Mouse (Mus musculus) lung, postnatal 36 days (tissue): ENCODE results near the gene Pard6b.
"Not testable (repeated sequence)": the region's sequence is repeated elsewhere in the genome, so short reads cannot be mapped to it uniquely, and the experiment has no call there.

Experiments used
- DNase-seq: peaks from one replicate; pipeline ENCODE4 v3.0.0; 2022; ENCODE audit warnings: mixed read lengths

Pard6b gene

DNA sequence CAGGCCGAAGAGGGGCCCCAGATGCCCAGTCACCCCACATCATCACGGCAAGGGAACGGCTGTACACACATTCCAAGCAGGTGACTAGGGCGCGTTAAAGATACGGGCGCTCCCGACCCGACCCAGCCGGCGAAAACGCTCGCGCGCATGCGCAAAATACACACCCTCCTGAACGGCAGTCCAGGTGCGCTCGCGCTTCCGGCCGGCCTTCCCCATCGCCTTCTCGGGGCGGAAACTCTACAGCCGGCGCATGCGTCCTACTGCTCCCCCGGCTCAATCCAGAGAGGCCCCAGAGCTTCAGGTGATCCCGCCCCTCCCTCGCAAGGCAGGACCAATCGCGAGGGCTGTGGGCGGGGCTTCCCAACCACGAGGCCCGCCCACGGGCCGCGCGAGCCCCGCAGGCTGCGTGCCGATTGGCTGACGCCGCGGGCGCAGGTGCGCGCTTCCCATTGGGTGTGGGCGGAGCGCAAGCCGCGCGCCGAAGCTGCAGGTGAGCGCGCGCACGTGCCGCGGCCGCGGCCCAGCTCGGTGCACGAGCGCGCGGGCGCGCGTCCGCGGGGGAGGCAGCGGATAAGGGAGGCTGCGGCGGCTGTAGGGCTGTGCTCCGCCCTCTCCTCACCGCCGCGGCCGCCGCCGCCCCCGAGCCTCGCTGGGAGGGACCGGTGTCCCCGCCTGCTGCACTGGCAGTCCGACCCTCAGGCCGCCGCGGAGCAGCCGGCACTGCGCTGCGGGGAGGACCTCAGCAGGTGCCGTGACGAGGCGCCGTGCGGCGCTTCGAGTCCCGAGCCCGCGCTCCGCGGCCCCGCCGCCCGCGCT, at the start of gene Pard6b:
Gene Pard6b, plus strand, starts transcription at position 574 of the 816 bp plus-strand sequence.
- peak; percentile 94 for DNase-seq

DNA sequence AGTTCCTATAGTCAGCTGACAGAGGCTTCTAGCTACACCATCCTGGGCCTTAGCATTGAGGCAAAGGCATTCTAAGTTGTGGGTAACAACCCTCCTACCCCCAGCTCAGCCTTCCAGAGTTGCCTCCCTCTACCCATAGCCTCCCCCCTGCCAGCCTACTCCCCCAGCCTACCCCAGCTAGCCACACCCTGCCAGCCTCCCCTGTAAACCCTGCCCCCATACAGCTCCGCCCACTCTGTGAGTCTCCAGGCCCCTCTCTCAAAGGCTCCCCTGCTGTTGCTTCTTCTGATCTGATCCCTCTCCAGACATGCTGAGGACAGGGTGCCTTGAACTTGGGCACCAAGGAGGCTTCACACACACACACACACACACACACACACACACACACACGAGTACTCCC, 49.0 kb upstream of the Pard6b start:
- DNase-seq, result no peak

DNA sequence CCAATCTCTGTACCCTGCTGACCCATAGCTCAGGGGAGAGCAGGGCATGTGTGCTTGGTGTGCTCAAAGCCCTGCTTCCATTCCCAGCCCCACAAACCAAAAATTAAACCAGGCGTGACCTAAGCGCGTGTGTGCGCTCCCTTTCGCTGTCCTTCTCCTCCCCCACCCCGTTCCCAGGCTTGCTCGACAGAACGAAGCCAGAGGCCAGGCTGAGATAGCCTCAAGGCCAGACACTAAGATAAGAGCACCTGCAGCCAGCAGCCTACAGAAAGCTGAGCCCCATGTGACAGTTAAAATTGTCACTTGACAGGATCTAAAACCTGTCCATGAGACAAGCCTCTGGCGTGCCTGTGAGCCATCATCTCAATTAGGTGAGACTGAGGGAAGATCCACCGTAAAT, 46.9 kb upstream of the Pard6b start:
- no peak for DNase-seq

DNA sequence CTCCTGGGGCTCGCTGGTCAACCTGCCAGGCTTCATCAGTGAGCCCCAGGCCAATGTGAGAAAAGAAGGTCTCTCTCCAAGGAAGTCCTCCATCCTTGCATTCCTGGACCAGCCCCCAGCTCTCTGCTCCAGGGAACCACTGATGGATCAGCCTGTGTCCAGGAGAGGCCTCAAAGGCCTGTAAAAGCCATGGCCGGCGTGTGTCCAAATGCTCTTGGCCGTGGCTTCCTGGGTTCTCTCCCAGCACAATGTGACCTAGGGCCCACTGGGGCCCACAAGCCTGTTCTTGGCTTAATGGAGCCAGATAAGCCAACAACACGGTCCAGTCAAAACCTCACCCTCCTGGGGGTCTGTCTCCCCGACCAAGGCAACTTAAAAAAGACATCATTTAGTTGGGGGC, 44.9 kb upstream of the Pard6b start:
- no peak for DNase-seq

DNA sequence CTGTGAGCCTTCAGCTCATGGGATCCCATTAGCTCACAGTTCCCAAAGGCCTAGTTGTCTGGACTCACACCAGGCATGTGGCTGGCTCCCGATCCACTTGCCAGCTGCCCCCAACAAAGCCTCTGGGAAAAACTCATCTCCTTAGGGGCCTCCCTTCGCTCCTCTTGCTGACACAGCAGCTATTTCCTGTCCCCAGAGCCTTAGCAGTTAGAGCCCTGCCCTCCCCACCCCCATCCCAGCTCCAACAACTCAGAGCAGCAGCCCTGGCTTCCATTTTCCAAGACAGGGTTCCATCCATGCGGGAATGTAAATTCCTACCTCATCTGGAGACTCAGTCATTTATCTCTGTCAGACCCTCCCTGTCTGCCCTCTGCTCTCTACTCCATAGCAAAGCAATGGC, 43.7 kb upstream of the Pard6b start:
- no peak for DNase-seq

- DNase-seq, result no peak
Measured at GRCm38 (mm10) chr2:168040751-168041150, 40.1 kb upstream of the Pard6b start.

DNA sequence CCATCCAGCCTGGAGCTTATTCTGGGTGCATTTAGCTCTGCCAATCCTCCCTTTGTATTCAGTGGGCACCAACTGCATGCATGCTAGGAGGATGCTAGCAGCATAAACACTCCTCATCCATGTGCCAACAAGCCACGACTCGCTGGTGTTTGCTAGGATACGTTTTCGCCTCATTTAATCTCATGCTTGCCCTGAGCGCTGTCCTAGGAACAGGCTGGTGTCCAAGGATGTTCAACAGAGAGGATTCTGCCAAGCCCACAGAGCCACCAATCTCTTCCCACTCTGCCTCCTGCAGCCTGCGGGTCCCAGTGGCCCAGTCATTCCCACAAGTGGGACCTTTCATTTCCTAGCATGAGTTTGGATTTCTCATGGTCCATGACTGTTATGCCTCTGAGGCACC, 38.8 kb upstream of the Pard6b start:
- no peak for DNase-seq

- no peak for DNase-seq
Measured at GRCm38 (mm10) chr2:168044681-168045287, 36.0 kb upstream of the Pard6b start.

- no peak for DNase-seq
Measured at GRCm38 (mm10) chr2:168045357-168045756, 35.4 kb upstream of the Pard6b start.

DNA sequence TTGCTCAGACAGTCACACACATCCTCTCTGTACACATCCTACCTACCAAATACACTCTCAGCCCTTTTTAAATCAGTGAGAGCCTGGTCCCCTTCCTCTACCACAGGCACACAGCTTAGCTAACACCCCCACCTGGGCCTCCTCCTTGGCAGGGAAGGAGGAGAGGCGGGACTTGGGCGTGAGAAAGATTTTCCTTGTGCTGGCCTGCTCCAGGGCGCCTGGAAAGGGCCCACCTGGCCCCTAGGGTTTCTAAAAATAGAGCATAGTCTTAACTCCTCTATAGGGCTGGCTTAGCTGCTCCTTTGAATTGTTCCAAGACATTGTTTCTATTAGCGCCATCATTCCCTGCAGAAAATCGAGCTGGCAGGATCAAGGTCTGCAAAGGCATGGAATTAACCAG, 35.0 kb upstream of the Pard6b start:
- DNase-seq, result peak; percentile 42

DNA sequence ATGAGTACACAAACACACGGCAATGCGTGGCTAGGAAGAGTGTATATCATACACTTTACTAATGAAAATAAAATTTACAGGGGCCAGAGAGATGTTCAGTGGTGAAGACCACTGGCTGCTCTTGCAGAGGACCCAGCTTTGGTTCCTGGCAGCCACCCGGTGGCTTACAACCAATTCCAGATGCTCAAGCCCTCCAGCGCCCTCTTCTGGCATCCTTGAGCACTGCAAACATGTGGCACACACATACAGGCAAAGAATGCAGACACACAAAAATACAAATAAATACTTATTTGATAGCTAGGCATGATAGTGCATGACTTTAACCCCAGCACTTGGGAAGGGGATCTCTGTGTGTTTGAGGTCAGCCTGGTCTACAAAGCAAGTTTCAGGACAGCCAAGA, 34.3 kb upstream of the Pard6b start:
- DNase-seq, result no peak

GRCm38 (mm10) chr2:168049002-168049635, 31.7 kb upstream of the Pard6b start:
- DNase-seq, result no peak

DNA sequence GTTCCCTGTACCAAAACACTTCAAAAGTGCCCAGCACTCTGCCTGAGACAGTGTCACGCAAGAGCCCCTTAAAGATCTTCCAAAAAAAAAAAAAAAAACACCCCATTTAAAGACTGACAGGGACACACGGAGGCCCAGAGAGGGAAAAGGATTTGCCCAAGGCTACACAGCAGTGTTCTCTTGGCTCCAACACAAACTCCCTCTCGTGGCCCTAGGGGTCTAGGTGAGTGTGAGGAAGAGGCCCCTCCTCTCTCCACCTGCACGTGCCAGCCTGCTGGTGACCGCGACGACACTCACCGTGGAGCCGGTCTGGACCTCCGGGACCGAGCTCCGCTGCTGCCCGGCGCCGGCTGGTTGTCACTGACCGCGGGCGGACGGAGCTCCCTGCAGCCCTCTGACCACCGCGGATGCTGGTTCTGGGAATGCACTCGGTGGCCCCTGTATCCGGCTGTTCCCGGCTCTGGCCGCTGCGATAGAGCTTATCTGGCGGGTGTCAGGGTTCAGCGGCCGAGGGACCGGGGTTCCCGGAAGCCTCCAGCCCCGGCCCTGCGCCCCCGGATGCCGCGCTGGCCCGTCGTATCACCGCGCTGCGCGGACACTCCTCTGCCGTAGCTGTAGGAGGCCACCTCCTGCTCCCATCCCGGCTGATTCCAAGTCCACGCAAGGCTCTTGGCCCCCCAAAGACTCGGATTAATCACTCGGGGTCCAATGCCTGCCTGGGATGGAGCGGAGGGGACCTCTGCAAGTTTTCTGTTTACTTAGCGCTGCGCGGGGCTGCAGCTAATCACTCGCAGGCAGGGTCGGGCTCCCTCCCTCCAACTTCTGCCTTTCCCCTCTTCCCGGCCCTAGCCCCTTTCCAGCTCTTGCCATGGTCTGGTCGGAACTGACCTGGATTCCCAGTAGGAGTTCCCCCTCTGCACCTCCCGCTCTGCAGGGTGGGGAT, 30.5 kb upstream of the Pard6b start:
- DNase-seq, result no peak

GRCm38 (mm10) chr2:168052156-168052555, 28.6 kb upstream of the Pard6b start:
- no peak for DNase-seq

DNA sequence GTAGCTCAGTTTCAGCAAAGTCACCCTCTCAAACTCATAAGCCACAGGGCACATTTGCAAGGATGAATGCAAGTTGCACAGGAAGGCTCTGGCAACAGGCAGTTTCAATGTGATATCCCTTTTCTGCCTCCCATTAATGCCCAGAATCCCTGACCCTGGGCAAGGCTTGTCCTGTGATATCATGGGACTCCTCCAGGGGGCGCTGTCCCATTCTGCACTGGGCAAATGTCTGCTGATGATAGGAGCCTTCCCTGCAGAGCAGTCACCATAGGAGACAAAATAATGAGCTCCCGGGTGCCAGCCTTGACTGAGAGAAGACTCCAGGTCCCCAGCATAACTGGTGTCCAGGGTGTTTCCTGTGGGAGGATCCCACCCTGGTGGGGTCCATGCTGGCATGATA, 28.1 kb upstream of the Pard6b start:
- peak; percentile 64 for DNase-seq

GRCm38 (mm10) chr2:168054142-168054541, 26.7 kb upstream of the Pard6b start:
- no peak for DNase-seq

- DNase-seq, result no peak
Measured at GRCm38 (mm10) chr2:168055910-168056665, 24.7 kb upstream of the Pard6b start.

- no peak for DNase-seq
Measured at GRCm38 (mm10) chr2:168056666-168056933, 24.2 kb upstream of the Pard6b start.

DNA sequence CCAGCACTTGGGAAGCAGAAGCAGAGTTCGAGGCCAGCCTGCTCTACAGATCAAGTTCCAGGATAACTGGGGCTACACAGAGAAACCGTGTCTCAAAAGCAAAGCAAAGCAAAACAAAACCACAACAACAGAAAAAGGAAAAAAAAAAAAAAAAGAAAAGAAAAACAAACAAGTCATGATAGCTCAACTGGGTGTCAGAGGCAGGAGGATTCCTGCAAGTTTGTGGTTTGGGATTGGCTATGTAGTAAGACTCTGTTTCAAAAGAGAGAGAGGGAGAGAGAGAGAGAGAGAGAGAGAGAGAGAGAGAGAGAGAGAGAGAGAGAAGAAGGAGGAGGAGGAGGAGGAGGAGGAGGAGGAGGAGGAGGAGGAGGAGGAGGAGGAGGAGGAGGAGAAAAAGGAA, 22.9 kb upstream of the Pard6b start:
- DNase-seq, result not testable (repeated sequence)

DNA sequence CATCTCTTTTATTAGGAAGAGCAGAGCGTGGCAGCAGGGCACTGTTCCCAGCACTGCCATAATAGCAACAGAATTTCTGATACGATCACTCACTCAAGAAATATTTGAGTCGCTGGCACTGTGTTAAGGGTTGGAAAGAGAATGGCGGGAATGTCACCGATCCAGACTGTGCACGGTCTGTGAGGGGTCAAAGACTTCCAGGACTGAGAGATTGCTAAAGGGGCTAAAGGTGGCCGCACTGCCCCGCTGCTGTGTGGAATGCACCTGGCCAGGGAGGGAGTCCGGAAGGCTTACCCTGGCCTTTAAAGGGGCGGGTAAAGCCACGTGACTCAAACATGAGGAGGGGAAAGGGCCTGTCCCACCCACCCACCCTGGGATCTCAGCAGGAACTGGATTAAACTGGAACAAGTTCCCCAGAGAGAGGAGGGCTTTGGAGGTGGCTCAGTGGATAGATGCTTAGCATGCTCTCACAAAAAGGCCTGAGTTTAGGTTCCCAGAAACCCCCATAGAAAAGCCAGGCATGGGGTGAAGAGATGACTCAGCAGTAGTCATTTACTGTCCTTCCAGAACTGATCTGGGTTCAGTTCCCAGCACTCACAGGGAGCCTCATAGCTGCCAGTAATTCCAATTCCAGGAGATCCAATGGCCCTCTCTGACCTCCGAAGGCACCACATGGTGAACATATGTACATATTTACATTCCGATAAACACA, 22.2 kb upstream of the Pard6b start:
- DNase-seq, result no peak

DNA sequence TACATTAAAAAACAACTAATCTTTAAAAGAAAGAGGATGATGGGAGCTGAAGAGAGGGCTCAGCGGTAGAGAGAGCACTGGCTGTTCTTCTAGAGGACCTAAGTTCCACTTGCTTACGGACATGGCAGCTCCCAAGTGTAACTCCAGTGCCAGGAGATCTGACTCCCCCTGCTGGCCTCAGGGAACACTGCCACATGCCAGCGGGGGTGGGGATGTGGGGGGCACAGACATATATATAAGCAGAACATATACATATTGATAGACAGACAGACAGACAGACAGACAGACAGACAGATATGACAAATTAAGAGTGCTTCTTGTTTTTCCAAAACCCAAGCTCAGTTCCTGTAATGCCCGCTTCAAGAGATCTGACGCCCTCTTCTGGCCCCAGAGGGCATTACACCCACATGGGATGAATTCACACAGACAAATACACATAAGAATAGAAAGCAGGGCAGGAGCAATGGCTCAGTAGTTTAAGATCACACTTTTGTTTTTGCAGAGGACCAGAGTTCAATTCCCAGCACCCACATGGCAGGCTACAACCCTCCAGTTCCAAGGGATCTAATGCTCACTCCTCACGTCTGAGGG, 21.5 kb upstream of the Pard6b start:
- DNase-seq, result no peak
